Mouse (Mus musculus): ENCODE data around the gene Rfc2. TPM values are rescaled to one million over a fixed set of nuclear protein-coding genes. Genes with fewer than 3 reads are reported as not detected.

Rfc2 gene
- total and polyA plus RNA-seq, 3 experiments, result 222 to 283 (median 237) TPM

- Histone ChIP-seq H3K4me2 (ENCODE audit: insufficient read depth, low read depth, poor library complexity, severe bottlenecking) (no peak overlapping the region), H3K27me3 (replicated peaks) (no peaks in the 10 kb centered on the region), H3K9me3 (replicated peaks; ENCODE audit: low read length) (no peaks in the 10 kb centered on the region), H3K27ac (ENCODE audit: insufficient read depth, low read depth) (no peak overlapping the region), H3K79me2 (replicated peaks; ENCODE audit: control insufficient read depth, extremely low read depth, insufficient read depth, poor library complexity, severe bottlenecking) (peaks cover 83% of the 10 kb centered on the region), H3K9ac (ENCODE audit: insufficient read depth, low read depth) (no peak overlapping the region), H3K36me3 (replicated peaks in 1 of 2; ENCODE audit: control insufficient read depth in 1 of 2, insufficient read depth in 1 of 2, low read length in 1 of 2) (peaks cover 69 to 94% of the 10 kb centered on the region in 2 experiments), H3K4me1 (ENCODE audit: control insufficient read depth in 1 of 2, insufficient read depth in 2 of 2) (peaks cover 0 to 10% of the 10 kb centered on the region in 2 experiments; a peak in 1 of 4 replicates), H3K4me3 (replicated peaks in 1 of 3; ENCODE audit: low read depth in 2 of 3, low read length in 2 of 3, poor library complexity in 1 of 3) (no peak overlapping the region)
- dilution Hi-C loops (cut with MboI; ENCODE audit: extremely low pct_ligation_motif_present, extremely low pct_unique_long_range_greater_than_20kb, low sequenced_read_pairs), result no loop called here
- TF ChIP-seq JUND (conservative IDR thresholded peaks at IDR 0.05; ENCODE audit: low read depth, low read length) (no peak), MAX (IDR thresholded peaks at IDR 0.05; ENCODE audit: low read length) (no peak), ZC3H11A (IDR thresholded peaks at IDR 0.05; ENCODE audit: low read depth, low read length) (no peak), ZNF384 (IDR thresholded peaks at IDR 0.05; ENCODE audit: low read depth, low read length) (no peak), RAD21 (IDR thresholded peaks at IDR 0.05; ENCODE audit: low read depth, low read length) (no peak), ZKSCAN1 (IDR thresholded peaks at IDR 0.05; ENCODE audit: borderline replicate concordance, low read depth, low read length) (no peak), NRF1 (IDR thresholded peaks at IDR 0.05; ENCODE audit: low read depth, low read length) (no peak), SMC3 (IDR thresholded peaks at IDR 0.05; ENCODE audit: low read depth, low read length) (no peak), CTCF (conservative IDR thresholded peaks at IDR 0.05 in 1 of 2, IDR thresholded peaks at IDR 0.05 in 1 of 2; ENCODE audit: low read depth in 2 of 2, low read length in 2 of 2) (no peak), NELFE (IDR thresholded peaks at IDR 0.05; ENCODE audit: low read depth, low read length) (no peak)
- no peak for DNase-seq (ENCODE audit: extremely low read depth)
- in situ Hi-C loops (cut with MboI; ENCODE audit: low pct_ligation_motif_present, low pct_unique_long_range_greater_than_20kb, low sequenced_read_pairs), result no loop called here
Observed at GRCm38 (mm10) chr5:134629508-134629907, 48.3 kb downstream of the Rfc2 start.

GRCm38 (mm10) chr5:134630835-134631234 lies 49.7 kb downstream of the Rfc2 start:
- peaks cover 66 to 92% of the 10 kb centered on the region in 2 experiments for H3K36me3 ChIP-seq (replicated peaks in 1 of 2; ENCODE audit: control insufficient read depth in 1 of 2, insufficient read depth in 1 of 2, low read length in 1 of 2)
- H3K79me2 ChIP-seq (replicated peaks; ENCODE audit: control insufficient read depth, extremely low read depth, insufficient read depth, poor library complexity, severe bottlenecking), result peaks cover 96% of the 10 kb centered on the region
- H3K27me3 ChIP-seq (replicated peaks), result no peaks in the 10 kb centered on the region
- H3K4me1 ChIP-seq (ENCODE audit: control insufficient read depth in 1 of 2, insufficient read depth in 2 of 2), result peaks cover 0 to 16% of the 10 kb centered on the region in 2 experiments; a peak in 2 of 4 replicates
- no peak overlapping the region for H3K4me3 ChIP-seq (replicated peaks in 1 of 3; ENCODE audit: low read depth in 2 of 3, low read length in 2 of 3, poor library complexity in 1 of 3)
- H3K27ac ChIP-seq (ENCODE audit: insufficient read depth, low read depth), result no peak overlapping the region
- TF ChIP-seq SMC3 (IDR thresholded peaks at IDR 0.05; ENCODE audit: low read depth, low read length), result no peak
- TF ChIP-seq RCOR1 (conservative IDR thresholded peaks at IDR 0.05; ENCODE audit: low read depth, low read length), result no peak
- no peak for TF ChIP-seq ZKSCAN1 (IDR thresholded peaks at IDR 0.05; ENCODE audit: borderline replicate concordance, low read depth, low read length)
- TF ChIP-seq RAD21 (IDR thresholded peaks at IDR 0.05; ENCODE audit: low read depth, low read length), result no peak
- TF ChIP-seq POLR2A (IDR thresholded peaks at IDR 0.05; ENCODE audit: low read depth, low read length), result no peak
- TF ChIP-seq BHLHE40 (IDR thresholded peaks at IDR 0.05; ENCODE audit: low read depth, low read length), result no peak
- no peak for TF ChIP-seq ELF1 (IDR thresholded peaks at IDR 0.05; ENCODE audit: low read depth, low read length)
- TF ChIP-seq ZC3H11A (IDR thresholded peaks at IDR 0.05; ENCODE audit: low read depth, low read length), result no peak
- TF ChIP-seq ETS1 (conservative IDR thresholded peaks at IDR 0.05; ENCODE audit: low read depth, low read length), result no peak
- TF ChIP-seq PAX5 (IDR thresholded peaks at IDR 0.05; ENCODE audit: low read length), result no peak
- no peak for TF ChIP-seq CHD1 (IDR thresholded peaks at IDR 0.05; ENCODE audit: low read depth, low read length)
- no peak for TF ChIP-seq NELFE (IDR thresholded peaks at IDR 0.05; ENCODE audit: low read depth, low read length)
- TF ChIP-seq MYC (IDR thresholded peaks at IDR 0.05; ENCODE audit: low read depth, low read length), result no peak
- TF ChIP-seq TCF12 (IDR thresholded peaks at IDR 0.05; ENCODE audit: low read depth, low read length), result no peak
- no peak for TF ChIP-seq TBP (conservative IDR thresholded peaks at IDR 0.05; ENCODE audit: low read depth, low read length)
- TF ChIP-seq JUN (IDR thresholded peaks at IDR 0.05; ENCODE audit: insufficient read depth, low read depth, low read length), result no peak
- TF ChIP-seq MAZ (IDR thresholded peaks at IDR 0.05; ENCODE audit: low read depth, low read length), result no peak
- TF ChIP-seq POLR2AphosphoS2 (IDR thresholded peaks at IDR 0.05; ENCODE audit: low read depth, low read length), result no peak
- no peak overlapping the region for H3K9ac ChIP-seq (ENCODE audit: insufficient read depth, low read depth)
- in situ Hi-C loops (cut with MboI; ENCODE audit: low pct_ligation_motif_present, low pct_unique_long_range_greater_than_20kb, low sequenced_read_pairs), result no loop called here
- no peaks in the 10 kb centered on the region for H3K9me3 ChIP-seq (replicated peaks; ENCODE audit: low read length)
- no peak for DNase-seq (ENCODE audit: extremely low read depth)
- dilution Hi-C loops (cut with MboI; ENCODE audit: extremely low pct_ligation_motif_present, extremely low pct_unique_long_range_greater_than_20kb, low sequenced_read_pairs), result no loop called here
- H3K4me2 ChIP-seq (ENCODE audit: insufficient read depth, low read depth, poor library complexity, severe bottlenecking), result no peak overlapping the region
